In the genomic region with DNA sequence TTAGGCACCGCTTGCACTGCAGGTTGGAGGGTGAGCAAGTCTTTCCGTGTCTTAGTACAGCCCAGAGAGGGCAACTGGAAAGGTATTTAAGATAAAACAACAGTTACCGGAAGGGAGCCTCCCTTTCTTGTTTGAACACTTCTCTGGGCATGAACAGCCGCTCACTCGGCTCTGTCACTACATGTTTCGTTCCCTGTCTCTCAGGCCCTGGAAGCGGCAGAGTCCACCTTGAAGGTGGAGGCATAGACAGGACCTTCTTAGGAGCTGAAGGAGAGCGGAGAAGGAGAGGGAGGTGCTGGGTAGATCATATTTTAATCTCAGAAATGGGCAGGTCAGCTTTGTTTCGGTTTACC, we compare ENCODE assay signal across 8 mouse cellular contexts. TPM values are rescaled to one million over a fixed set of nuclear protein-coding genes. Genes with fewer than 3 reads are reported as not detected.
DNase-seq lines count a peak whose midpoint lies in the region; ATAC-seq and TF ChIP-seq lines count a peak whose summit lies in the region.

No protein-coding gene starts in this region.

- H3K9me3 ChIP-seq in forebrain, embryonic 13.5 days (replicated peaks): no peaks in the 10 kb centered on the region
- no peaks in the 10 kb centered on the region for H3K9me3 ChIP-seq in forebrain, embryonic 11.5 days (ENCODE audit: control insufficient read depth, low read length)
- no peaks in the 10 kb centered on the region for H3K9me3 ChIP-seq in midbrain, embryonic 10.5 days (replicated peaks)
- no peaks in the 10 kb centered on the region for H3K9me3 ChIP-seq in midbrain, embryonic 11.5 days (ENCODE audit: control insufficient read depth, low read length)
- no peaks in the 10 kb centered on the region for H3K9me3 ChIP-seq in intestine, embryonic 15.5 days

- peaks cover 47% of the 10 kb centered on the region for H3K4me1 ChIP-seq in forebrain, embryonic 13.5 days
- H3K4me1 ChIP-seq in forebrain, embryonic 11.5 days (replicated peaks; ENCODE audit: control insufficient read depth, insufficient read depth, low read length): peaks cover 17% of the 10 kb centered on the region
- H3K4me1 ChIP-seq in midbrain, embryonic 10.5 days: peaks cover 49% of the 10 kb centered on the region
- H3K4me1 ChIP-seq in midbrain, embryonic 11.5 days (ENCODE audit: control insufficient read depth, insufficient read depth, low read length): peaks cover 31% of the 10 kb centered on the region
- H3K4me1 ChIP-seq in intestine, embryonic 15.5 days (replicated peaks): peaks cover 32% of the 10 kb centered on the region
- H3K4me1 ChIP-seq in small intestine, adult 2 months (ENCODE audit: control insufficient read depth, insufficient read depth, insufficient read length, low read length): peaks cover 22% of the 10 kb centered on the region; the same call in 1 of the 2 replicates

- no peak for DNase-seq in forebrain, embryonic 11.5 days (ENCODE audit: low spot score)
- no peak for DNase-seq in midbrain, embryonic 10.5 days (ENCODE audit: low spot score)
- DNase-seq in midbrain, embryonic 11.5 days (ENCODE audit: low spot score, missing footprints): no peak
- DNase-seq in embryo, embryonic 11 days: no peak
- no peak for DNase-seq in cerebellum, adult 18-20 months

- WGBS in forebrain, embryonic 13.5 days: 85% methylated on average over 9 of the region's 9 CpGs
- WGBS in forebrain, embryonic 11.5 days: 86% methylated on average over 9 of the region's 9 CpGs
- 84% methylated on average over 9 of the region's 9 CpGs for WGBS in midbrain, embryonic 10.5 days
- WGBS in midbrain, embryonic 11.5 days: 83% methylated on average over 9 of the region's 9 CpGs
- 69% methylated on average over 9 of the region's 9 CpGs for whole genome bisulfite sequencing in intestine, embryonic 15.5 days
- WGBS in small intestine, adult 2 months: 43% methylated on average over 9 of the region's 9 CpGs

- no peak for TF ChIP-seq CTCF in small intestine, adult 2 months (IDR thresholded peaks at IDR 0.05; ENCODE audit: extremely low read depth, insufficient read length, insufficient replicate concordance, low read depth, low read length)

- H3K27ac ChIP-seq in forebrain, embryonic 13.5 days: no peak overlapping the region
- H3K27ac ChIP-seq in forebrain, embryonic 11.5 days (ENCODE audit: low read depth, low read length): no peak overlapping the region
- H3K27ac ChIP-seq in midbrain, embryonic 10.5 days (replicated peaks): peak overlapping the region; percentile 24; the same call in 1 of the 2 replicates
- no peak overlapping the region for H3K27ac ChIP-seq in midbrain, embryonic 11.5 days (ENCODE audit: low read depth, low read length)
- 0 out of 2 replicates have a peak overlapping the region, but pooled peaks have one; percentile 11 for H3K27ac ChIP-seq in intestine, embryonic 15.5 days
- H3K27ac ChIP-seq in small intestine, adult 2 months (ENCODE audit: insufficient read depth, low read depth, low read length): peak overlapping the region; percentile 11; the same call in 1 of the 2 replicates

- 0 out of 2 replicates have a peak overlapping the region, but pooled peaks have one; percentile 86 for H3K9ac ChIP-seq in forebrain, embryonic 13.5 days
- H3K9ac ChIP-seq in forebrain, embryonic 11.5 days (ENCODE audit: low read length): no peak overlapping the region
- H3K9ac ChIP-seq in midbrain, embryonic 11.5 days (ENCODE audit: low read length): no peak overlapping the region
- no peak overlapping the region for H3K9ac ChIP-seq in intestine, embryonic 15.5 days

- H3K27me3 ChIP-seq in forebrain, embryonic 13.5 days: no peaks in the 10 kb centered on the region
- H3K27me3 ChIP-seq in forebrain, embryonic 11.5 days (ENCODE audit: control insufficient read depth, insufficient read depth, low read length): no peaks in the 10 kb centered on the region
- peaks cover 8% of the 10 kb centered on the region for H3K27me3 ChIP-seq in midbrain, embryonic 10.5 days (ENCODE audit: low read depth, poor library complexity, severe bottlenecking)
- H3K27me3 ChIP-seq in midbrain, embryonic 11.5 days (ENCODE audit: control insufficient read depth, insufficient read depth, low read length): no peaks in the 10 kb centered on the region; the same call in 1 of the 2 replicates
- no peaks in the 10 kb centered on the region for H3K27me3 ChIP-seq in intestine, embryonic 15.5 days (replicated peaks)
- H3K27me3 ChIP-seq in small intestine, adult 2 months (ENCODE audit: control insufficient read depth, insufficient read depth, low read length): no peaks in the 10 kb centered on the region

- H3K4me3 ChIP-seq in forebrain, embryonic 13.5 days: no peak overlapping the region
- no peak overlapping the region for H3K4me3 ChIP-seq in forebrain, embryonic 11.5 days (ENCODE audit: low read depth, low read length)
- H3K4me3 ChIP-seq in midbrain, embryonic 10.5 days: no peak overlapping the region
- no peak overlapping the region for H3K4me3 ChIP-seq in midbrain, embryonic 11.5 days (ENCODE audit: low read depth, low read length)
- H3K4me3 ChIP-seq in intestine, embryonic 15.5 days (replicated peaks): no peak overlapping the region
- H3K4me3 ChIP-seq in small intestine, adult 2 months (ENCODE audit: low read depth, low read length): peak overlapping the region; percentile 30; the same call in 1 of the 2 replicates

- H3K4me2 ChIP-seq in forebrain, embryonic 13.5 days: peak overlapping the region; percentile 73
- no peak overlapping the region for H3K4me2 ChIP-seq in forebrain, embryonic 11.5 days (ENCODE audit: low read depth, low read length, severe bottlenecking)
- H3K4me2 ChIP-seq in midbrain, embryonic 11.5 days: no peak overlapping the region
- peak overlapping the region; percentile 35 for H3K4me2 ChIP-seq in intestine, embryonic 15.5 days (replicated peaks)

- H3K36me3 ChIP-seq in forebrain, embryonic 13.5 days (ENCODE audit: poor library complexity, severe bottlenecking): peaks cover 5% of the 10 kb centered on the region
- H3K36me3 ChIP-seq in forebrain, embryonic 11.5 days (ENCODE audit: control insufficient read depth, insufficient read depth, low read length): no peaks in the 10 kb centered on the region
- H3K36me3 ChIP-seq in midbrain, embryonic 10.5 days: peaks cover 18% of the 10 kb centered on the region
- no peaks in the 10 kb centered on the region for H3K36me3 ChIP-seq in midbrain, embryonic 11.5 days (ENCODE audit: control insufficient read depth, insufficient read depth, low read length)
- H3K36me3 ChIP-seq in intestine, embryonic 15.5 days: no peaks in the 10 kb centered on the region
- no peaks in the 10 kb centered on the region for H3K36me3 ChIP-seq in small intestine, adult 2 months (ENCODE audit: control insufficient read depth, insufficient read depth, low read length)

- ATAC-seq in forebrain, embryonic 13.5 days: no peak
- ATAC-seq in forebrain, embryonic 11.5 days (replicated peaks; ENCODE audit: low FRiP score): no peak
- no peak for ATAC-seq in midbrain, embryonic 11.5 days (ENCODE audit: low FRiP score)
- ATAC-seq in intestine, embryonic 15.5 days: no peak

- TF ChIP-seq POLR2A in small intestine, adult 2 months (IDR thresholded peaks at IDR 0.05; ENCODE audit: low read depth, low read length): no peak

RNA-seq across cellular contexts. Expression of a gene that starts 3.6 kb away (rescaled TPM):
- polyA plus RNA-seq in forebrain, embryonic 13.5 days (2015; fragmentation: Nextera tagmentation; extraction: Ambion mirVana): 18.8 and 20.3 TPM in 2 replicates
- polyA plus RNA-seq in forebrain, embryonic 11.5 days (2014; fragmentation: Nextera tagmentation; extraction: Ambion mirVana): 27.9 and 28.3 TPM in 2 replicates
- 16.4 and 18.8 TPM in 2 replicates for polyA plus RNA-seq in midbrain, embryonic 10.5 days (2016; fragmentation: Nextera tagmentation; extraction: Ambion mirVana)
- polyA plus RNA-seq in midbrain, embryonic 11.5 days (2014; fragmentation: Nextera tagmentation; extraction: Ambion mirVana): 22.3 and 23.9 TPM in 2 replicates
- polyA plus RNA-seq in intestine, embryonic 15.5 days (2015; fragmentation: Nextera tagmentation; extraction: Ambion mirVana): 7.6 and 8.1 TPM in 2 replicates
- polyA plus RNA-seq in small intestine, adult 2 months (2012; rRNA removed): 3.8 and 5.8 TPM in 2 replicates

Comparison
In these comparisons a context has a peak if more than half of its experiments do, and no peak if none do; other contexts are left out.
1. H3K27ac ChIP-seq: peak in midbrain, embryonic 10.5 days (single experiment), intestine, embryonic 15.5 days (single experiment) and small intestine, adult 2 months (single experiment); none in forebrain, embryonic 13.5 days (single experiment), forebrain, embryonic 11.5 days (single experiment) and midbrain, embryonic 11.5 days (single experiment).
2. H3K4me2 ChIP-seq: peak in forebrain, embryonic 13.5 days (single experiment) and intestine, embryonic 15.5 days (single experiment); none in forebrain, embryonic 11.5 days (single experiment) and midbrain, embryonic 11.5 days (single experiment).